ENCODE assay signal across 8 mouse cellular contexts in the genomic region with DNA sequence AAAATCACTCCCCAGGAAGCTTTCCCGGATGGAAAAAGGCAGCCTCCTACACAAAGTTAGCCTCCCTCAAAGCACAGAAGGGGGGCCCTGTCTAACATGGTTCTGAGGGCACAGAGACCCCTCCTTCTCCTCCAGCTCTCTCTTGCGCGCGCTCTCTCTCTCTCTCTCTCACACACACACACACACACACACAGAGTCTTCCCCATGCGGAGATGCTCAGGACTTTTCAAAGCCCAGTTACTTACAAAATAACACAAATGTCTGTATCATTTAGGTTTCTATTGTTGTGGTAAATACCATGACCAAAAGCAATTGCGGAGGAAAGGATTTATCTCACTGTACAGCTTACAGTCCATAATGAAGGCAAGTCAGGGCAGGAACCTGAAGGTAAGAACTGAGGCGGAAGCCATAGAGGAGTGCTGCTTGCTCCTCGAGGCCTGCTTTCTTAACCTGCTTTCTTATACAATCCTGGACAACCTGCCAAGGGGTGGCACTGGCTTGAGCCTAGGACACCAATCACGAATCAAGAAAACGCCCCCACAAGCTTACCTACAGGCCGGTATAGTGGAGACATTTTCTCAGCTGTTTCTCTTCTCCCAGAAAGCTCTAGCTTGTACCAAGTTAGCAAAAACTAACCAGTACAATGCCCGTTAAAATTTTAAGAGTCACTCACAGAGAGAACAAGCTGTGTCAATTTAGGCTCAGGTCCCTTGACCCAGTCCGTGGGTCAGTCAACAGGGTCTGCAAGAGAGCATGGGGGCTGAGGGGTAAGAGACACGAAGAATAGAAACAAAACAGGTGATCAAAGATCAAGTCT. TPM values are rescaled to one million over a fixed set of nuclear protein-coding genes. Genes with fewer than 3 reads are reported as not detected.
DNase-seq lines count a peak whose midpoint lies in the region; ATAC-seq lines count a peak whose summit lies in the region.

No protein-coding gene starts in this region.

- peaks cover 8% of the 10 kb centered on the region for H3K4me1 ChIP-seq in heart, embryonic 15.5 days (replicated peaks)
- H3K4me1 ChIP-seq in liver, embryonic 12.5 days, result peaks cover 14% of the 10 kb centered on the region; the same call in 1 of the 2 replicates

- intact Hi-C loops in heart, postnatal 36 days (cut with DNase I), result loop anchor here (5.0 kb wide), 1 partner anchor 91 kb away; the partner anchor contains the start of gene Ivns1abp

- DNase-seq in heart, postnatal 36 days, result no peak
- DNase-seq in thymus, postnatal 0 days (ENCODE audit: low spot score), result peak; percentile 43
- DNase-seq in thymus, adult 18-20 months, result no peak
- no peak for DNase-seq in spleen, postnatal 10 days (ENCODE audit: low spot score in 2 of 2)
- DNase-seq in layer of hippocampus, adult 9-11 months, result no peak
- DNase-seq in natural killer cell, adult 2 months (ENCODE audit: low spot score in 2 of 2), result no peak

- H3K4me2 ChIP-seq in heart, embryonic 15.5 days, result peak overlapping the region; percentile 37
- peak overlapping the region; percentile 45 for H3K4me2 ChIP-seq in liver, embryonic 12.5 days

- ATAC-seq in heart, embryonic 15.5 days (replicated peaks; ENCODE audit: insufficient number of reproducible peaks, insufficient read depth, low FRiP score, low read depth), result 0 out of 2 replicates have a peak, but pooled peaks have one; percentile 39
- ATAC-seq in liver, embryonic 12.5 days, result no peak; the same call in 1 of the 2 replicates

- peak overlapping the region; percentile 35 for H3K27ac ChIP-seq in heart, embryonic 15.5 days
- H3K27ac ChIP-seq in liver, embryonic 12.5 days, result no peak overlapping the region

- H3K9ac ChIP-seq in heart, embryonic 15.5 days, result no peak overlapping the region
- no peak overlapping the region for H3K9ac ChIP-seq in liver, embryonic 12.5 days

- WGBS in heart, embryonic 15.5 days, result 78% methylated on average over 14 of the region's 14 CpGs
- 66% methylated on average over 14 of the region's 14 CpGs for WGBS in liver, embryonic 12.5 days (ENCODE audit: insufficient replicate concordance)

- H3K9me3 ChIP-seq in heart, embryonic 15.5 days (replicated peaks), result no peaks in the 10 kb centered on the region
- no peaks in the 10 kb centered on the region for H3K9me3 ChIP-seq in liver, embryonic 12.5 days (replicated peaks)

- H3K4me3 ChIP-seq in heart, embryonic 15.5 days, result no peak overlapping the region
- H3K4me3 ChIP-seq in liver, embryonic 12.5 days, result no peak overlapping the region

- no peaks in the 10 kb centered on the region for H3K36me3 ChIP-seq in heart, embryonic 15.5 days
- no peaks in the 10 kb centered on the region for H3K36me3 ChIP-seq in liver, embryonic 12.5 days

- H3K27me3 ChIP-seq in heart, embryonic 15.5 days, result no peaks in the 10 kb centered on the region
- 0 out of 2 replicates have a peak, but pooled peaks cover 5% of the 10 kb centered on the region for H3K27me3 ChIP-seq in liver, embryonic 12.5 days (replicated peaks)

RNA-seq across cellular contexts. Expression of gene Gm47996, which starts 41.5 kb away (rescaled TPM):
- not detected in 2 replicates for polyA plus RNA-seq in heart, embryonic 15.5 days (2015; fragmentation: Nextera tagmentation; extraction: Ambion mirVana)
- not detected for total RNA-seq in heart, postnatal 36 days (2021)
- not detected in 2 replicates for polyA plus RNA-seq in thymus, postnatal 0 days (2015; fragmentation: Nextera tagmentation; extraction: Ambion mirVana)
- polyA plus RNA-seq in liver, embryonic 12.5 days (2016; fragmentation: Nextera tagmentation; extraction: Ambion mirVana), result 0.35 and 0.83 TPM in 2 replicates

RNA-seq across cellular contexts. Expression of gene 3110040M04Rik, which starts 47.5 kb away (rescaled TPM):
- not detected in 2 replicates for polyA plus RNA-seq in heart, embryonic 15.5 days (2015; fragmentation: Nextera tagmentation; extraction: Ambion mirVana)
- not detected for total RNA-seq in heart, postnatal 36 days (2021)
- not detected in 2 replicates for polyA plus RNA-seq in thymus, postnatal 0 days (2015; fragmentation: Nextera tagmentation; extraction: Ambion mirVana)
- polyA plus RNA-seq in liver, embryonic 12.5 days (2016; fragmentation: Nextera tagmentation; extraction: Ambion mirVana), result 1.3 and 1.6 TPM in 2 replicates

RNA-seq across cellular contexts. Expression of gene Gm47995, which starts 53.2 kb away (rescaled TPM):
- polyA plus RNA-seq in heart, embryonic 15.5 days (2015; fragmentation: Nextera tagmentation; extraction: Ambion mirVana), result not detected in 2 replicates
- total RNA-seq in heart, postnatal 36 days (2021), result not detected
- polyA plus RNA-seq in thymus, postnatal 0 days (2015; fragmentation: Nextera tagmentation; extraction: Ambion mirVana), result not detected in 2 replicates
- 0.85 and 1.1 TPM in 2 replicates for polyA plus RNA-seq in liver, embryonic 12.5 days (2016; fragmentation: Nextera tagmentation; extraction: Ambion mirVana)

RNA-seq across cellular contexts. Expression of gene Gm8947, which starts 59.2 kb away (rescaled TPM):
- not detected in 2 replicates for polyA plus RNA-seq in heart, embryonic 15.5 days (2015; fragmentation: Nextera tagmentation; extraction: Ambion mirVana)
- total RNA-seq in heart, postnatal 36 days (2021), result not detected
- polyA plus RNA-seq in thymus, postnatal 0 days (2015; fragmentation: Nextera tagmentation; extraction: Ambion mirVana), result not detected in 2 replicates
- polyA plus RNA-seq in liver, embryonic 12.5 days (2016; fragmentation: Nextera tagmentation; extraction: Ambion mirVana), result 1.2 and 1.7 TPM in 2 replicates
